Mouse (Mus musculus) left cerebral cortex, adult 6 months (tissue): Measurements from ENCODE around the gene Myl3. TPM values are rescaled to one million over a fixed set of nuclear protein-coding genes. Genes with fewer than 3 reads are reported as not detected.

Experiments used
- long read RNA-seq, 2 experiments: library from polyadenylated mRNA; unstranded; transcript quantifications; one replicate each; pipeline ENCODE4 v2.0.0; 2019 to 2020
- polyA plus RNA-seq: library from polyadenylated mRNA; unstranded; fragments of <200 nt; fragmentation: Nextera tagmentation; gene quantifications from 2 replicates; pipeline ENCODE4 v1.2.3, GENCODE M21; 2021

Gene Myl3
- not detected in 2 replicates for polyA plus RNA-seq
- long read RNA-seq, experiment 1: 0 reads
- long read RNA-seq, experiment 2: 0 reads

GRCm38 (mm10) chr9:110741711-110742294 lies at the start of gene Myl3:
TSS of gene Myl3 (plus strand) at chr9:110741861.

GRCm38 (mm10) chr9:110746961-110747360 lies 5.3 kb downstream of the Myl3 start, which contains the start of gene Pth1r:
TSS of gene Pth1r (minus strand) at chr9:110747145.

GRCm38 (mm10) chr9:110797866-110798265 lies 56.2 kb downstream of the Myl3 start, which contains the start of gene Prss42:
TSS of gene Prss42 (plus strand) at chr9:110798166.

GRCm38 (mm10) chr9:110813789-110814188 lies 72.1 kb downstream of the Myl3 start, which contains the start of gene Prss44:
TSS of gene Prss44 (plus strand) at chr9:110813994.

Other genes with a start within 250 kb of the Myl3 start
- 8.8 and 9.2 TPM in 2 replicates for gene Setd2, start 209.3 kb upstream of the Myl3 start, polyA plus RNA-seq
- 2.5 and 3.3 TPM in 2 replicates for gene Nradd, start 117.4 kb upstream of the Myl3 start, polyA plus RNA-seq
- gene Nbeal2, start 87.7 kb upstream of the Myl3 start, polyA plus RNA-seq: 0.46 and 0.58 TPM in 2 replicates
- 120 and 126 TPM in 2 replicates for gene Ccdc12, start 85.4 kb upstream of the Myl3 start, polyA plus RNA-seq
- gene Pth1r, start 5.3 kb downstream of the Myl3 start, polyA plus RNA-seq: 3.3 and 3.7 TPM in 2 replicates
- not detected in 2 replicates for gene Prss42, start 56.3 kb downstream of the Myl3 start, polyA plus RNA-seq
- gene Prss44, start 72.1 kb downstream of the Myl3 start, polyA plus RNA-seq: not detected in 2 replicates
- gene Prss43, start 84.8 kb downstream of the Myl3 start, polyA plus RNA-seq: 0.13 and 0.20 TPM in 2 replicates
- gene Prss45, start 92.7 kb downstream of the Myl3 start, polyA plus RNA-seq: 1.0 and 1.2 TPM in 2 replicates
- gene Prss46, start 102.6 kb downstream of the Myl3 start, polyA plus RNA-seq: not detected in 2 replicates
- gene Prss50, start 116.1 kb downstream of the Myl3 start, polyA plus RNA-seq: 2.4 and 2.7 TPM in 2 replicates
- 0.95 and 1.1 TPM in 2 replicates for gene Als2cl, start 138.0 kb downstream of the Myl3 start, polyA plus RNA-seq
- 2.3 and 2.6 TPM in 2 replicates for gene Tmie, start 138.3 kb downstream of the Myl3 start, polyA plus RNA-seq
- gene Fam240a, start 175.0 kb downstream of the Myl3 start, polyA plus RNA-seq: not detected in 2 replicates
- gene Tdgf1, start 204.3 kb downstream of the Myl3 start, polyA plus RNA-seq: 0.61 and 0.94 TPM in 2 replicates
- gene Lrrc2, start 209.7 kb downstream of the Myl3 start, polyA plus RNA-seq: 1.2 and 2.2 TPM in 2 replicates
- gene Rtp3, start 248.7 kb downstream of the Myl3 start, polyA plus RNA-seq: 0.15 TPM in 1 of 2 replicates, not detected in the other